In the genomic region with DNA sequence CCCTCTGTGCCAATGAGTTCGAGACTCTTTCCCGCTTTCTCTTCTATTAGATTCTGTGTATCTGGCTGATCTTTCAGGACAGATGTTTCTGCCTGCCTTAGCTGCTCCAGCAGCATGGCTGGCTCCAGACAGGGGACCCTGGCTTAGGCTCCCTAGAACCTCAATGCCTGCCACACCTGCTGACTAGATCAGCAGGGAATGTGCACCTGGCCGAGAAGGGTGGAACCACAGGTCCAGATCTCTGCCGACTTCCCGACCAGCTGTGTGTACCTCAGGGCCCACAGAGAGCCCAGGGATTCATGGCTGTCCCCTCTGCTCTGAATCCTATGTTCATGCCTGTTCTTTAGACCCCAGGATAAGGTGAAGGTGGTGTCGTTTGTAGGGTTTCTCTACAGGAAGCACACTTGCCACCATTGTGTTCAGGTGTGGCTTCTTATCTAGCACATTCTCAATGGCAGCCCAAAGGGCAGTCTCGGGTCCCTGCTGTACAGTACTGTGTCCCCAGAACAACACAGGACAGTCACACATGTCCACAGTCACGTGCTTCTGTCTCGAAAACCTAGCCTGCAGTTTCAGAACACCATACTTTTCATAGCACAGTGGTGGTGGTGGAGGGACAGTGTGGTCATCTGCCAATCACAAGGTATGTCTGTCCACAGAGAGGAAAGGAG, we compare ENCODE assay signal across 12 mouse cellular contexts.
"Had no signal": no experiment of that assay in that cellular context is flagged by ENCODE, and none has a peak within 500 bp of the region (broad histone marks: within the 10 kb centered on the region; RNA-seq: fewer than 3 reads in every experiment).

No protein-coding gene starts in this region.

- ATAC-seq: liver, embryonic 12.5 days had no signal

- H3K27ac ChIP-seq: left cerebral cortex, adult 2 months; limb, embryonic 15.5 days; liver, embryonic 12.5 days; midbrain, embryonic 12.5 days had no signal

- H3K4me3 ChIP-seq: left cerebral cortex, adult 2 months; limb, embryonic 15.5 days; liver, embryonic 12.5 days; midbrain, embryonic 12.5 days had no signal

- DNase-seq: kidney, adult 8-10 months; kidney, postnatal 25 days; lung, embryonic 14.5 days; lung, postnatal 10 days; lung, postnatal 4 days; right cerebral cortex, adult 18-20 months; right cerebral cortex, postnatal 25 days; thymus, postnatal 36 days had no signal

- H3K4me2 ChIP-seq: limb, embryonic 15.5 days; liver, embryonic 12.5 days; lung, embryonic 14.5 days; midbrain, embryonic 12.5 days had no signal

- H3K4me1 ChIP-seq: liver, embryonic 12.5 days; midbrain, embryonic 12.5 days had no signal

- H3K9me3 ChIP-seq: limb, embryonic 15.5 days; liver, embryonic 12.5 days; midbrain, embryonic 12.5 days had no signal

- H3K9ac ChIP-seq: limb, embryonic 15.5 days; liver, embryonic 12.5 days; lung, embryonic 14.5 days; midbrain, embryonic 12.5 days had no signal

- H3K36me3 ChIP-seq: limb, embryonic 15.5 days; liver, embryonic 12.5 days; midbrain, embryonic 12.5 days had no signal
